In genomic region chr13:23396246-23396703, GRCm38 (mm10) we compare ENCODE assay signal across 8 mouse cellular contexts. TPM values are rescaled to one million over a fixed set of nuclear protein-coding genes. Genes with fewer than 3 reads are reported as not detected.
A peak's percentile ranks its signal among the peaks of the same experiment; 100 is the strongest.
DNase-seq lines count a peak whose midpoint lies in the region; ATAC-seq and TF ChIP-seq lines count a peak whose summit lies in the region.

No protein-coding gene starts in this region.

- 0 out of 2 replicates have a peak, but pooled peaks cover under 1% of the 10 kb centered on the region for H3K9me3 ChIP-seq in kidney, embryonic 16.5 days (ENCODE audit: low read length)
- no peaks in the 10 kb centered on the region for H3K9me3 ChIP-seq in heart, postnatal 0 days (replicated peaks; ENCODE audit: control insufficient read depth, low read length)
- H3K9me3 ChIP-seq in liver, embryonic 12.5 days (replicated peaks) = no peaks in the 10 kb centered on the region
- H3K9me3 ChIP-seq in neural tube, embryonic 14.5 days (ENCODE audit: control insufficient read depth, low read length) = no peaks in the 10 kb centered on the region

- peak; percentile 46; the same call in 1 of the 2 replicates for ATAC-seq in kidney, embryonic 16.5 days (ENCODE audit: low FRiP score, low TSS enrichment)
- ATAC-seq in heart, postnatal 0 days (ENCODE audit: insufficient read depth, low read depth) = no peak
- ATAC-seq in liver, embryonic 12.5 days = peak; percentile 31; the same call in 1 of the 2 replicates
- ATAC-seq in neural tube, embryonic 14.5 days (ENCODE audit: low read depth) = no peak; the same call in 1 of the 2 replicates

- no peak for TF ChIP-seq POLR2A in brain, embryonic 14.5 days (IDR thresholded peaks at IDR 0.05; ENCODE audit: borderline replicate concordance, extremely low read depth, insufficient read depth, insufficient read length, poor library complexity, severe bottlenecking)
- TF ChIP-seq POLR2A in thymus, adult 2 months (IDR thresholded peaks at IDR 0.05; ENCODE audit: control insufficient read depth, extremely low read depth, insufficient read depth, low read length, poor library complexity) = no peak

- peaks cover 49% of the 10 kb centered on the region for H3K27me3 ChIP-seq in kidney, embryonic 16.5 days (ENCODE audit: insufficient read depth, low read length)
- peaks cover 50% of the 10 kb centered on the region for H3K27me3 ChIP-seq in heart, postnatal 0 days (ENCODE audit: control insufficient read depth, insufficient read depth, low read length)
- peaks cover 54% of the 10 kb centered on the region for H3K27me3 ChIP-seq in liver, embryonic 12.5 days (replicated peaks)
- H3K27me3 ChIP-seq in neural tube, embryonic 14.5 days (ENCODE audit: control insufficient read depth, insufficient read depth, low read length) = peaks cover 30% of the 10 kb centered on the region
- H3K27me3 ChIP-seq in thymus, adult 2 months (ENCODE audit: control insufficient read depth, insufficient read depth, low read length) = peaks cover 18% of the 10 kb centered on the region

- WGBS in kidney, embryonic 16.5 days = under 1% methylated on average over 31 of the region's 31 CpGs
- under 1% methylated on average over 31 of the region's 31 CpGs for WGBS in heart, postnatal 0 days
- under 1% methylated on average over 31 of the region's 31 CpGs for WGBS in liver, embryonic 12.5 days (ENCODE audit: insufficient replicate concordance)
- under 1% methylated on average over 31 of the region's 31 CpGs for WGBS in neural tube, embryonic 14.5 days
- 4% methylated on average over 31 of the region's 31 CpGs for WGBS in thymus, adult 2 months

- DNase-seq in kidney, adult 9 months = no peak
- peak; percentile 41 for DNase-seq in brain, embryonic 14.5 days (ENCODE audit: low read depth)
- no peak for DNase-seq in heart, postnatal 0 days (ENCODE audit: low spot score)
- no peak for DNase-seq in thymus, adult 2 months
- DNase-seq in left cerebral cortex, adult 9 months (ENCODE audit: low spot score in 2 of 2) = no peak

- H3K36me3 ChIP-seq in kidney, embryonic 16.5 days (ENCODE audit: insufficient read depth, low read length) = no peaks in the 10 kb centered on the region
- no peaks in the 10 kb centered on the region for H3K36me3 ChIP-seq in heart, postnatal 0 days (replicated peaks; ENCODE audit: control insufficient read depth, insufficient read depth, low read length)
- no peaks in the 10 kb centered on the region for H3K36me3 ChIP-seq in liver, embryonic 12.5 days
- H3K36me3 ChIP-seq in neural tube, embryonic 14.5 days (ENCODE audit: control insufficient read depth, insufficient read depth, low read length) = no peaks in the 10 kb centered on the region
- no peaks in the 10 kb centered on the region for H3K36me3 ChIP-seq in thymus, adult 2 months (ENCODE audit: control insufficient read depth, insufficient read depth, low read length)

- 0 out of 2 replicates have a peak, but pooled peaks cover 4% of the 10 kb centered on the region for H3K4me1 ChIP-seq in kidney, embryonic 16.5 days (ENCODE audit: insufficient read depth, low read length)
- 0 out of 2 replicates have a peak, but pooled peaks cover 5% of the 10 kb centered on the region for H3K4me1 ChIP-seq in heart, postnatal 0 days (ENCODE audit: control insufficient read depth, insufficient read depth)
- H3K4me1 ChIP-seq in liver, embryonic 12.5 days = peaks cover 8% of the 10 kb centered on the region; the same call in 1 of the 2 replicates
- 0 out of 2 replicates have a peak, but pooled peaks cover 6% of the 10 kb centered on the region for H3K4me1 ChIP-seq in neural tube, embryonic 14.5 days (ENCODE audit: control insufficient read depth, insufficient read depth, low read length)
- peaks cover 9% of the 10 kb centered on the region; the same call in 1 of the 2 replicates for H3K4me1 ChIP-seq in thymus, adult 2 months (replicated peaks; ENCODE audit: control insufficient read depth, insufficient read depth, low read length)

- H3K4me3 ChIP-seq in kidney, embryonic 16.5 days (ENCODE audit: low read length) = peak overlapping the region; percentile 56
- peak overlapping the region; percentile 47 for H3K4me3 ChIP-seq in heart, postnatal 0 days (ENCODE audit: low read depth, low read length)
- peak overlapping the region; percentile 61 for H3K4me3 ChIP-seq in liver, embryonic 12.5 days
- H3K4me3 ChIP-seq in neural tube, embryonic 14.5 days (ENCODE audit: low read depth, low read length) = peak overlapping the region; percentile 37
- H3K4me3 ChIP-seq in thymus, adult 2 months (ENCODE audit: control insufficient read depth, insufficient read depth, low read length) = no peak overlapping the region

- no peak for TF ChIP-seq EP300 in heart, postnatal 0 days (IDR thresholded peaks at IDR 0.05; ENCODE audit: low read depth)

- TF ChIP-seq CTCF in brain, embryonic 14.5 days (IDR thresholded peaks at IDR 0.05; ENCODE audit: borderline replicate concordance, extremely low read depth, insufficient read depth, insufficient read length) = no peak
- no peak for TF ChIP-seq CTCF in heart, postnatal 0 days (IDR thresholded peaks at IDR 0.05; ENCODE audit: low read depth)
- no peak for TF ChIP-seq CTCF in thymus, adult 2 months (IDR thresholded peaks at IDR 0.05; ENCODE audit: borderline replicate concordance, control insufficient read depth, extremely low read depth, insufficient read depth, low read length, poor library complexity)

- H3K4me2 ChIP-seq in kidney, embryonic 16.5 days (replicated peaks; ENCODE audit: low read depth, low read length) = peak overlapping the region; percentile 76
- H3K4me2 ChIP-seq in heart, postnatal 0 days (ENCODE audit: low read depth, low read length) = peak overlapping the region; percentile 70
- H3K4me2 ChIP-seq in liver, embryonic 12.5 days = peak overlapping the region; percentile 80
- peak overlapping the region; percentile 81 for H3K4me2 ChIP-seq in neural tube, embryonic 14.5 days (ENCODE audit: low read depth, low read length)

- H3K27ac ChIP-seq in kidney, embryonic 16.5 days (ENCODE audit: low read length) = no peak overlapping the region
- no peak overlapping the region for H3K27ac ChIP-seq in heart, postnatal 0 days (ENCODE audit: low read depth)
- no peak overlapping the region for H3K27ac ChIP-seq in liver, embryonic 12.5 days
- no peak overlapping the region for H3K27ac ChIP-seq in neural tube, embryonic 14.5 days (ENCODE audit: low read depth, low read length)
- no peak overlapping the region for H3K27ac ChIP-seq in thymus, adult 2 months (ENCODE audit: control insufficient read depth, insufficient read depth, low read length)

- H3K9ac ChIP-seq in kidney, embryonic 16.5 days (replicated peaks; ENCODE audit: low read length) = peak overlapping the region; percentile 25
- no peak overlapping the region; the same call in 1 of the 2 replicates for H3K9ac ChIP-seq in heart, postnatal 0 days (replicated peaks; ENCODE audit: low read depth, low read length)
- H3K9ac ChIP-seq in liver, embryonic 12.5 days = peak overlapping the region; percentile 49
- H3K9ac ChIP-seq in neural tube, embryonic 14.5 days (replicated peaks; ENCODE audit: low read depth, low read length) = 0 out of 2 replicates have a peak overlapping the region, but pooled peaks have one; percentile 11

RNA-seq across cellular contexts. Expression of gene Zfp322a, which starts 27.3 kb away (rescaled TPM):
- 49.9 and 54.0 TPM in 2 replicates for polyA plus RNA-seq in kidney, embryonic 16.5 days (2015; fragmentation: Nextera tagmentation; extraction: Ambion mirVana)
- polyA plus RNA-seq in brain, embryonic 14.5 days (2012; rRNA removed) = 21.2 and 22.4 TPM in 2 replicates
- 10.0 and 11.9 TPM in 2 replicates for total RNA-seq in heart, postnatal 0 days (2014; rRNA removed; ENCODE audit: low replicate concordance)
- polyA plus RNA-seq in heart, postnatal 0 days (2015; fragmentation: Nextera tagmentation; extraction: Ambion mirVana) = 27.0 and 28.1 TPM in 2 replicates
- 19.5 and 21.6 TPM in 2 replicates for polyA plus RNA-seq in liver, embryonic 12.5 days (2016; fragmentation: Nextera tagmentation; extraction: Ambion mirVana)
- 51.9 and 59.8 TPM in 2 replicates for polyA plus RNA-seq in neural tube, embryonic 14.5 days (2014; fragmentation: Nextera tagmentation; extraction: Ambion mirVana)
- 2.4 and 3.7 TPM in 2 replicates for polyA plus RNA-seq in thymus, adult 2 months (2012; rRNA removed)

RNA-seq across cellular contexts. Expression of gene Abt1, which starts 27.4 kb away (rescaled TPM):
- 13.7 and 14.6 TPM in 2 replicates for polyA plus RNA-seq in kidney, embryonic 16.5 days (2015; fragmentation: Nextera tagmentation; extraction: Ambion mirVana)
- 7.2 and 8.3 TPM in 2 replicates for polyA plus RNA-seq in brain, embryonic 14.5 days (2012; rRNA removed)
- total RNA-seq in heart, postnatal 0 days (2014; rRNA removed; ENCODE audit: low replicate concordance) = 6.7 and 7.4 TPM in 2 replicates
- 6.8 and 7.2 TPM in 2 replicates for polyA plus RNA-seq in heart, postnatal 0 days (2015; fragmentation: Nextera tagmentation; extraction: Ambion mirVana)
- 8.8 and 9.6 TPM in 2 replicates for polyA plus RNA-seq in liver, embryonic 12.5 days (2016; fragmentation: Nextera tagmentation; extraction: Ambion mirVana)
- polyA plus RNA-seq in neural tube, embryonic 14.5 days (2014; fragmentation: Nextera tagmentation; extraction: Ambion mirVana) = 8.8 and 9.5 TPM in 2 replicates
- polyA plus RNA-seq in thymus, adult 2 months (2012; rRNA removed) = 4.2 and 4.5 TPM in 2 replicates

Comparison
In these comparisons a context has a peak if more than half of its experiments do, and no peak if none do; other contexts are left out.
1. ATAC-seq: peak in kidney, embryonic 16.5 days (single experiment) and liver, embryonic 12.5 days (single experiment); none in heart, postnatal 0 days (single experiment) and neural tube, embryonic 14.5 days (single experiment).
2. Peak in every context shown above with its lines, with median percentiles within 50 percentile points of each other: H3K4me2 ChIP-seq.